Mouse (Mus musculus): ENCODE data around the gene B3glct. TPM values are rescaled to one million over a fixed set of nuclear protein-coding genes. Genes with fewer than 3 reads are reported as not detected.

The B3glct gene
- polyA plus RNA-seq, 1 experiment from 2014 or later: 14.8 TPM

DNA sequence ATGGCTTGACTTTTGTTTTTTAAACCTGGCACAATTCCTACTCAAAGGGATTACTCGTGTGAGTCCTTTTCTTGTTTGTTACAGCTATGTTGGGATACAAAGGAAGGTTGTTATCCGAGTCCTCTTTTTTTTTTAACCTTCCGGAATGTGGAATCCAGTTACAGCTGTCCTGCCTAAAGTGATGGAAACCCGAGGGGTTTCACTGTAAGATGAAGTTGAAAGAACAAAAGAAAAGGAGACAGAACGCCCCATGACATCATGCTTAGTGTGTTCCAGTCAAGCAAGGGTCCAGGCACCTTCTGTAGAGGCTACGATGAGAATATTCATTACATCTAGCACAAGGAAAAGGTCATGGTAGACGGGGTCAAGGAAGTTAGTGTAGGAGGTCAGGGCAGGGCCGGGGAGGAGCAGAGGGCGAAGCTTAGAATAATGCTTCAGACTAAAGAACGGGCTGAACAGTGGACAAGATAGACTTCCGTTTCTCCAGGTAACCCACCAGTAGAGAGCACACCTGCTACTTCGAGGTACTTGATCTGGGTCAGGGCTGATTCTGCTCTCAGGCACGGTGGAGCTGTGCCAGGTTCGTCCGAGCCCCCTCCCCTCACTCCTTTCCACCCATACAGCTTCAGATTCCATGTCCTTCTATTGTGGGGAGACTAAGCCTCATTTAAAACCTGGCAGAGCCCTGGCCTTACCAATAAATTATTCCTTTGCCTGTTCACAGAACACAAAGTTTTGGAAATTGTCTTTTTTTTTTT lies 37.7 kb downstream of the B3glct start:
- Histone ChIP-seq H3K4me3 (no peak overlapping the region), H3K36me3 (0 out of 2 replicates have a peak, but pooled peaks cover 3% of the 10 kb centered on the region), H3K4me1 (peaks cover 15% of the 10 kb centered on the region), H3K27me3 (no peaks in the 10 kb centered on the region), H3K27ac (peak overlapping the region; percentile 53; the same call in 1 of the 2 replicates), H3K9me3 (no peaks in the 10 kb centered on the region), H3K4me2 (peak overlapping the region; percentile 26), H3K9ac (no peak overlapping the region)
- 24% methylated on average over 15 of the region's 15 CpGs for WGBS
- 0 out of 2 replicates have a peak, but pooled peaks have one; percentile 20 for ATAC-seq (ENCODE audit: insufficient number of reproducible peaks, insufficient read depth, low FRiP score, low TSS enrichment, low read depth)

DNA sequence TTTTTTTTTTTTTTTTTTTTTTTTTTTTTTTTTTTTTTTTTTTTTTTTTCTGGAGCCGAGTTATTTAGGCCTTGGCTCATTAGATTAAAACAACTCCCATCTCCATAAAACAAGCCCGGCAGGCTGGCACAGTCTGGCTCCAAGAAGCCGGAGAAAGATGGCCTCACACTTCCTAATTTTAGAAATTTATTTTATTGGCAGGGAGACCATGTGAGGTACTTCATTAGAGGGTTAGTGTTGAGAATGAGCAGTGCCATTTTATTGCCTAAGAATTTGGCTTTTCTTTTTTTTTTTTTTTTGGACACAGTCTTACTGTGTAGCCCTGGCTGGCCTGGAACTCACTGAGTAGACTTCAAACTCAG lies 38.3 kb downstream of the B3glct start:
- 57% methylated on average over 3 of the region's 3 CpGs for WGBS

DNA sequence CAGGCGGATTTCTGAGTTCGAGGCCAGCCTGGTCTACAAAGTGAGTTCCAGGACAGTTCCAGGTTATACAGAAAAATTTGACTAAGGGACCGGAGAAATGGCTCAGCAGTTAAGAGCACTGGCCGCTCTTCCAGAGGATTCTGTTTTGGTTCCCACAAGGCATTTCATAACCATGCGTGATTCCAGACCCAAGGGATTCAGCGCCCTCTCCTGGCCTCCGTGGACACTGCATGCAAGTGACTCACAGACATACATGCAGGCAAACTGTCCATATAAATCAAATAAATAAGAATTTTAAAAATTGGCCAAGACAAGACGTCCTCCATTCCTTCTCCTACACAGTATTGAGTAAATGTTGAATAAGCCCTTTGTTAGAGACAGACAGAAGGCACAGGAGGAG lies 53.7 kb downstream of the B3glct start:
- Histone ChIP-seq H3K4me1 (no peaks in the 10 kb centered on the region), H3K9ac (no peak overlapping the region), H3K36me3 (peaks cover 37% of the 10 kb centered on the region), H3K27me3 (no peaks in the 10 kb centered on the region), H3K4me3 (no peak overlapping the region), H3K27ac (no peak overlapping the region), H3K9me3 (peaks cover 7% of the 10 kb centered on the region), H3K4me2 (no peak overlapping the region)
- 82% methylated on average over 8 of the region's 8 CpGs for WGBS
- no peak for ATAC-seq (ENCODE audit: insufficient number of reproducible peaks, insufficient read depth, low FRiP score, low TSS enrichment, low read depth)

More for the DNA sequence above, 38.3 kb downstream of the B3glct start:
- Histone ChIP-seq H3K36me3 (0 out of 2 replicates have a peak, but pooled peaks cover 3% of the 10 kb centered on the region), H3K4me1 (peaks cover 15% of the 10 kb centered on the region), H3K27me3 (no peaks in the 10 kb centered on the region), H3K9me3 (no peaks in the 10 kb centered on the region), H3K27ac (no peak overlapping the region), H3K4me3 (no peak overlapping the region), H3K4me2 (no peak overlapping the region), H3K9ac (no peak overlapping the region)
- no peak for ATAC-seq (ENCODE audit: insufficient number of reproducible peaks, insufficient read depth, low FRiP score, low TSS enrichment, low read depth)

- H3K27me3 ChIP-seq: no peaks in the 10 kb centered on the region
- H3K9me3 ChIP-seq: peaks cover 10% of the 10 kb centered on the region
- H3K4me2 ChIP-seq: no peak overlapping the region
- ATAC-seq (ENCODE audit: insufficient number of reproducible peaks, insufficient read depth, low FRiP score, low TSS enrichment, low read depth): peak; percentile 66
- no peak overlapping the region for H3K9ac ChIP-seq
- H3K4me1 ChIP-seq: no peaks in the 10 kb centered on the region
- 93% methylated on average over 1 of the region's 1 CpGs for WGBS
- H3K36me3 ChIP-seq: peaks cover 43% of the 10 kb centered on the region
- no peak overlapping the region for H3K27ac ChIP-seq
- no peak overlapping the region for H3K4me3 ChIP-seq
These were observed 59.2 kb downstream of the B3glct start for GRCm38 (mm10) chr5:149737210-149737609.

- H3K4me2 ChIP-seq: no peak overlapping the region
- H3K36me3 ChIP-seq: peaks cover 29% of the 10 kb centered on the region
- WGBS: 93% methylated on average over 7 of the region's 7 CpGs
- H3K9ac ChIP-seq: no peak overlapping the region
- H3K27me3 ChIP-seq: no peaks in the 10 kb centered on the region
- ATAC-seq (ENCODE audit: insufficient number of reproducible peaks, insufficient read depth, low FRiP score, low TSS enrichment, low read depth): no peak
- no peak overlapping the region for H3K4me3 ChIP-seq
- 0 out of 2 replicates have a peak, but pooled peaks cover 5% of the 10 kb centered on the region for H3K4me1 ChIP-seq
- no peak overlapping the region for H3K27ac ChIP-seq
- H3K9me3 ChIP-seq: 0 out of 2 replicates have a peak, but pooled peaks cover 6% of the 10 kb centered on the region
These were observed 62.1 kb downstream of the B3glct start for GRCm38 (mm10) chr5:149740145-149740544.

DNA sequence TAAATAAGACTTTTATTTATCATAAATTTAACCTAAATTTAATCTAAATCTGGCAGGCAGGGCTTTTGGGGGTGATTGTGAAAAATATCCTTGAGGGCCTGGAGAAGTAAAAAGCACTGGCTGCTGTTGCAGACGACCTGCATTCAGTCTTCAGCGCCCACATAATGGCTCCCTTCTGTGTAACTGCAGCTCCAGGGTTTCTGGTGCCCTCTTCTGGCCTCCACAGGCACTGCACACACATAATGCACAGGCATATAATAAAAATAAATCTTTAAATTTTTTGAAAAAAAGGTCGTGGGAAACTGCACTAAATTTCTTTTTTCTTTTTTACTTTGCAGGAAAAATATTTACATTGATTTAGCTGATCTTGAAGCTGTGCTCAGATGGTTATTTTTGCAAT lies 62.7 kb downstream of the B3glct start:
- H3K4me1 ChIP-seq: 0 out of 2 replicates have a peak, but pooled peaks cover 5% of the 10 kb centered on the region
- H3K9ac ChIP-seq: no peak overlapping the region
- H3K27ac ChIP-seq: no peak overlapping the region
- H3K9me3 ChIP-seq: 0 out of 2 replicates have a peak, but pooled peaks cover 6% of the 10 kb centered on the region
- H3K36me3 ChIP-seq: peaks cover 29% of the 10 kb centered on the region
- no peak for ATAC-seq (ENCODE audit: insufficient number of reproducible peaks, insufficient read depth, low FRiP score, low TSS enrichment, low read depth)
- H3K4me3 ChIP-seq: no peak overlapping the region
- no peak overlapping the region for H3K4me2 ChIP-seq
- no peaks in the 10 kb centered on the region for H3K27me3 ChIP-seq
- 76% methylated on average over 3 of the region's 3 CpGs for WGBS

- H3K4me3 ChIP-seq: no peak overlapping the region
- WGBS: 91% methylated on average over 9 of the region's 9 CpGs
- H3K4me2 ChIP-seq: no peak overlapping the region
- peaks cover 27% of the 10 kb centered on the region for H3K36me3 ChIP-seq
- no peak overlapping the region for H3K9ac ChIP-seq
- 0 out of 2 replicates have a peak, but pooled peaks cover 6% of the 10 kb centered on the region for H3K9me3 ChIP-seq
- H3K27ac ChIP-seq: no peak overlapping the region
- 0 out of 2 replicates have a peak, but pooled peaks cover 5% of the 10 kb centered on the region for H3K4me1 ChIP-seq
- no peaks in the 10 kb centered on the region for H3K27me3 ChIP-seq
- ATAC-seq (ENCODE audit: insufficient number of reproducible peaks, insufficient read depth, low FRiP score, low TSS enrichment, low read depth): no peak
These were observed 64.3 kb downstream of the B3glct start for GRCm38 (mm10) chr5:149742286-149742685.

DNA sequence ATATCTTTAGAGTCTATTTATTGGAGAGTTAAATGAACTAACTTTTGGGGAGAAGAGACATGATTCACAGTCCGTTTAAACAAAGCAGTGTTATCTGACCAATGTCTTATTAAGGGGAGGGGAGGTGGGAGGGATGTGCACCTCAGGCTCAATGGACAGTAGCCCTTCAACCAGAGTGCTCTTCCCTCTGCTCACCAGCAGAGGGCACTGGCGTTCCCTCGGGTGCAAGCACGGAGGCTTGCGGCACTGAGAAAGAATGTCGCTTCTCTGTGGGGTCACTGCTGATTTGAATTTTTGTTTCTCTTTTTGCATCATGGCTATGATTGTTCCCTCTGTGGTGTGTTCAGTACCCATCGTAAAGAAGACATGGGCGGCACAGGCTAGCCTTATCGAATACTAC lies 67.0 kb downstream of the B3glct start:
- Histone ChIP-seq H3K4me1 (peaks cover 10% of the 10 kb centered on the region), H3K27me3 (no peaks in the 10 kb centered on the region), H3K4me3 (no peak overlapping the region), H3K27ac (no peak overlapping the region), H3K9me3 (0 out of 2 replicates have a peak, but pooled peaks cover 5% of the 10 kb centered on the region), H3K4me2 (no peak overlapping the region), H3K36me3 (peaks cover 14% of the 10 kb centered on the region), H3K9ac (no peak overlapping the region)
- WGBS: 92% methylated on average over 9 of the region's 9 CpGs
- ATAC-seq (ENCODE audit: insufficient number of reproducible peaks, insufficient read depth, low FRiP score, low TSS enrichment, low read depth): no peak

DNA sequence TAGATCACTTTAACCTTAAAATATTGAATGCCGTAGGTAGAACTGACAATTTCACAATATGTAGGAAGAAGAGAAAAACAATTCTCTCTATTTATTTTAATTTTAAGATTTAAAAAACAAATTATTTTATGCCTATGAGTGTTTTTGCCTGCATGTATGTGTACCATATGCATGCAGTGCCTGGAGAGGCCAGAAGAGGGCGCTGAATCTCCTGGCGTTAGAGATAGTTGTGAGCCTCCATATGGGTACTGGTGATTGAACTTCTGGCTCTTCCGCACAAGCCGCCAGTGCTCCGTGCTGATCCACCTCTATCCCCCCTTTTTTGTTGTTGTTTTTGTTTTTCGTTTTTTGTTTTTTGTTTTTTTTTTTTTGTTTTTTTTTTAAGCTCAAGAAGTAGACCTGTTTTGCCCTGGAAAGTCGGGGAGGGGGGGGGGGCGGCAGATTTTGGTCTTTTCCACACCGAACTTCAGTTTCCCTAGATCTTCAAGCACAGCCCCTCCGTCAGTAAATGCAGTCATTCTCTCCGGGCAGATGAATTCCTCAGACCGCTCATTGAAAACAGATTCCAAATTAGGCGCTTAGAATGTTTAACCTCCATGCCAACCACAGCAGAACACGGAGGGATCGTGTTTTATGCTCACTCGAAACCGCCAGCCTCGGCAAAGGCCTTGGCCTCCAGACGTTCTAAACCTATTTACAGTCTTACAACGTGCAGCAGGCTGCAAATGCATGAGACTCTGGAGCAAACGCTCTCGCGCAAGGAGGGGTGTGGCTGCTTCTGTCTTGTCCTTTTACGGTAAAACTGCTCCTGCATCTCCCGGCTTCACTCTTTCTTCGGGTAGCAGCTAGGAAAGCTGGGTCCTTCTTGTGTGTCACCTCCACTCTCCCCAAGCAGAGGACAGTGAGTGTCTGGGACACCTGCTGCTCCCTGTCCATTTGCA lies 70.9 kb downstream of the B3glct start:
- no peak for ATAC-seq (ENCODE audit: insufficient number of reproducible peaks, insufficient read depth, low FRiP score, low TSS enrichment, low read depth)
- H3K36me3 ChIP-seq: 0 out of 2 replicates have a peak, but pooled peaks cover 11% of the 10 kb centered on the region
- H3K9ac ChIP-seq: no peak overlapping the region
- no peak overlapping the region for H3K4me3 ChIP-seq
- peaks cover 7% of the 10 kb centered on the region for H3K4me1 ChIP-seq
- H3K4me2 ChIP-seq: peak overlapping the region; percentile 30
- 46% methylated on average over 27 of the region's 27 CpGs for WGBS
- H3K9me3 ChIP-seq: no peaks in the 10 kb centered on the region
- no peaks in the 10 kb centered on the region for H3K27me3 ChIP-seq
- H3K27ac ChIP-seq: peak overlapping the region; percentile 74

GRCm38 (mm10) chr5:149751861-149752260 lies 73.8 kb downstream of the B3glct start:
- 57% methylated on average over 5 of the region's 5 CpGs for WGBS
- Histone ChIP-seq H3K27me3 (no peaks in the 10 kb centered on the region), H3K9ac (no peak overlapping the region), H3K27ac (no peak overlapping the region), H3K4me3 (no peak overlapping the region), H3K4me2 (no peak overlapping the region), H3K4me1 (peaks cover 8% of the 10 kb centered on the region), H3K9me3 (no peaks in the 10 kb centered on the region), H3K36me3 (peaks cover 8% of the 10 kb centered on the region; the same call in 1 of the 2 replicates)
- ATAC-seq (ENCODE audit: insufficient number of reproducible peaks, insufficient read depth, low FRiP score, low TSS enrichment, low read depth): no peak

DNA sequence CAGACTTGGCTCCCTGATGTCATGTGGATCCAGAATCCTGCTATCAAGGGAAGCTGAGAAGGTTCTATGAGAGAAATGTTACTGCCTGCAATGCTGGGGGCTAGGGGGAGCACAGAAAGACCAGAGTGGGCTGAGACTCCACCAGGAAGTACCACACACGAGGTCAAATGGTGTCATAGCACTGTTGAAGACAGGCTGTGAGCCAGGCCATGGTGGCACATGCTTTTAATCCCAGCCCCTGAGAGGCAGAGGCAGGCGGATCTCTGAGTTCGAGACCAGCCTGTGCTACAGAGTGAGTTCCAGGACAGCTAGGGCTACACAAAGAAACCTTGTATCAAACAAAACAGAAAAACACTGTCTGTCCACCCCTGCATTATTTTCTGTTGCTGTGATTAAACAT lies 75.0 kb downstream of the B3glct start:
- Histone ChIP-seq H3K9ac (no peak overlapping the region), H3K27ac (no peak overlapping the region), H3K4me3 (no peak overlapping the region), H3K4me2 (no peak overlapping the region), H3K27me3 (no peaks in the 10 kb centered on the region), H3K4me1 (peaks cover 8% of the 10 kb centered on the region), H3K9me3 (peaks cover 2% of the 10 kb centered on the region; the same call in 1 of the 2 replicates), H3K36me3 (peaks cover 10% of the 10 kb centered on the region)
- ATAC-seq (ENCODE audit: insufficient number of reproducible peaks, insufficient read depth, low FRiP score, low TSS enrichment, low read depth): no peak
- WGBS: 83% methylated on average over 3 of the region's 3 CpGs

Measured in embryonic facial prominence, embryonic 13.5 days (tissue).